ENCODE assay signal across 13 mouse cellular contexts in the genomic region with DNA sequence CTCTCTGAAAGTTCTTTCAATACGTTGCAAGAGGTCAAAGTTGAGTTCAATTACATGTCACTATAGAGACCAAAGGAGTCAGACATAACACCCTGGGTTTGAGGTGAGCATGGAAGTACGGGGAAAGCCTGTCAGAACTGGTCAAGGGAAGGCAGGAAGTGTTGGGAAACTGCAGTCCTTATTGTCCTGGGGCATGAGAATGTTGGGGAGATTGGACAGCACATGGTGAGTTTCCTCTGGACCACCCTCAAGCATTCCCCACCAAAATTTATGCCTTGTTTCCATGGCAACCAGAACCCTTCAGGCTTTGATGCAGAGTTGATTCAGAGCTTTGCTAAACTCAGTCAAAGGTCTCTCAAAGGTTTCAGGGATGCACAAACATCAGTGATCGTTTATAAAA.
DNase-seq lines count a peak whose midpoint lies in the region; ATAC-seq and TF ChIP-seq lines count a peak whose summit lies in the region.
"Had no signal": no experiment of that assay in that cellular context is flagged by ENCODE, and none has a peak within 500 bp of the region (broad histone marks: within the 10 kb centered on the region; RNA-seq: fewer than 3 reads in every experiment).

No protein-coding gene starts in this region.

- no peak overlapping the region for H3K27ac ChIP-seq in hindbrain, embryonic 10.5 days
- H3K27ac ChIP-seq in hindbrain, embryonic 13.5 days, result no peak overlapping the region
- no peak overlapping the region for H3K27ac ChIP-seq in hindbrain, embryonic 12.5 days
- no peak overlapping the region for H3K27ac ChIP-seq in midbrain, postnatal 0 days (ENCODE audit: low read depth, low read length)
- H3K27ac ChIP-seq in kidney, embryonic 16.5 days (ENCODE audit: low read length), result no peak overlapping the region

- H3K9me3 ChIP-seq in hindbrain, embryonic 10.5 days, result no peaks in the 10 kb centered on the region
- no peaks in the 10 kb centered on the region for H3K9me3 ChIP-seq in hindbrain, embryonic 13.5 days
- H3K9me3 ChIP-seq in hindbrain, embryonic 12.5 days (replicated peaks), result no peaks in the 10 kb centered on the region
- H3K9me3 ChIP-seq in midbrain, postnatal 0 days (ENCODE audit: low read length), result no peaks in the 10 kb centered on the region
- H3K9me3 ChIP-seq in kidney, embryonic 16.5 days (ENCODE audit: low read length), result no peaks in the 10 kb centered on the region

- no peak overlapping the region for H3K4me3 ChIP-seq in hindbrain, embryonic 10.5 days
- H3K4me3 ChIP-seq in hindbrain, embryonic 13.5 days, result no peak overlapping the region
- no peak overlapping the region for H3K4me3 ChIP-seq in hindbrain, embryonic 12.5 days
- H3K4me3 ChIP-seq in midbrain, postnatal 0 days (ENCODE audit: low read depth, low read length), result no peak overlapping the region
- H3K4me3 ChIP-seq in kidney, embryonic 16.5 days (ENCODE audit: low read length), result no peak overlapping the region
- H3K4me3 ChIP-seq: myocyte had no signal

- no peaks in the 10 kb centered on the region for H3K27me3 ChIP-seq in hindbrain, embryonic 10.5 days (ENCODE audit: insufficient read depth, poor library complexity, severe bottlenecking)
- H3K27me3 ChIP-seq in hindbrain, embryonic 13.5 days, result no peaks in the 10 kb centered on the region
- H3K27me3 ChIP-seq in hindbrain, embryonic 12.5 days, result no peaks in the 10 kb centered on the region
- H3K27me3 ChIP-seq in midbrain, postnatal 0 days (ENCODE audit: insufficient read depth, low read length), result no peaks in the 10 kb centered on the region
- no peaks in the 10 kb centered on the region for H3K27me3 ChIP-seq in kidney, embryonic 16.5 days (ENCODE audit: insufficient read depth, low read length)

- ATAC-seq in hindbrain, embryonic 13.5 days (ENCODE audit: low FRiP score), result no peak
- ATAC-seq in hindbrain, embryonic 12.5 days (ENCODE audit: low FRiP score), result 0 out of 2 replicates have a peak, but pooled peaks have one; percentile 46
- peak; percentile 38; the same call in 1 of the 2 replicates for ATAC-seq in midbrain, postnatal 0 days (ENCODE audit: low FRiP score)
- no peak for ATAC-seq in kidney, embryonic 16.5 days (ENCODE audit: low FRiP score, low TSS enrichment)

- no peak for TF ChIP-seq CTCF in midbrain, postnatal 0 days (IDR thresholded peaks at IDR 0.05)

- 22% methylated on average over 3 of the region's 3 CpGs for WGBS in hindbrain, embryonic 10.5 days
- 11% methylated on average over 3 of the region's 3 CpGs for WGBS in hindbrain, embryonic 13.5 days
- 14% methylated on average over 3 of the region's 3 CpGs for whole genome bisulfite sequencing in hindbrain, embryonic 12.5 days
- WGBS in midbrain, postnatal 0 days, result 8% methylated on average over 3 of the region's 3 CpGs
- 29% methylated on average over 3 of the region's 3 CpGs for WGBS in kidney, embryonic 16.5 days

- peak; percentile 27 for DNase-seq in hindbrain, embryonic 10.5 days (ENCODE audit: low spot score)
- DNase-seq in embryo, embryonic 10.5 days (ENCODE audit: low spot score), result peak; percentile 80
- no peak for DNase-seq in midbrain, postnatal 0 days (ENCODE audit: low spot score)
- no peak for DNase-seq in gastrocnemius, adult 18-20 months (ENCODE audit: low spot score)
- no peak for DNase-seq in left cerebral cortex, postnatal 10 days (ENCODE audit: extremely low spot score in 1 of 2, low spot score in 2 of 2)
- DNase-seq: cerebellum, postnatal 14 days; kidney, postnatal 4 days; layer of hippocampus, postnatal 36 days; lung, postnatal 4 days had no signal

- intact Hi-C loops in left cerebral cortex, postnatal 10 days (cut with DNase I), result no loop called here

- H3K9ac ChIP-seq in hindbrain, embryonic 13.5 days, result no peak overlapping the region
- no peak overlapping the region for H3K9ac ChIP-seq in hindbrain, embryonic 12.5 days
- H3K9ac ChIP-seq in midbrain, postnatal 0 days (replicated peaks; ENCODE audit: low read length, poor library complexity, severe bottlenecking), result no peak overlapping the region
- no peak overlapping the region for H3K9ac ChIP-seq in kidney, embryonic 16.5 days (replicated peaks; ENCODE audit: low read length)

- no peaks in the 10 kb centered on the region for H3K36me3 ChIP-seq in hindbrain, embryonic 10.5 days
- no peaks in the 10 kb centered on the region for H3K36me3 ChIP-seq in hindbrain, embryonic 13.5 days
- no peaks in the 10 kb centered on the region for H3K36me3 ChIP-seq in hindbrain, embryonic 12.5 days
- no peaks in the 10 kb centered on the region for H3K36me3 ChIP-seq in midbrain, postnatal 0 days (ENCODE audit: insufficient read depth, low read length)
- no peaks in the 10 kb centered on the region for H3K36me3 ChIP-seq in kidney, embryonic 16.5 days (ENCODE audit: insufficient read depth, low read length)

- H3K4me2 ChIP-seq in hindbrain, embryonic 13.5 days, result no peak overlapping the region
- no peak overlapping the region for H3K4me2 ChIP-seq in hindbrain, embryonic 12.5 days (replicated peaks)
- H3K4me2 ChIP-seq in midbrain, postnatal 0 days (ENCODE audit: low read depth, low read length, poor library complexity, severe bottlenecking), result no peak overlapping the region
- H3K4me2 ChIP-seq in kidney, embryonic 16.5 days (replicated peaks; ENCODE audit: low read depth, low read length), result no peak overlapping the region

- H3K4me1 ChIP-seq in hindbrain, embryonic 10.5 days (replicated peaks), result peaks cover 17% of the 10 kb centered on the region
- peaks cover 17% of the 10 kb centered on the region for H3K4me1 ChIP-seq in hindbrain, embryonic 13.5 days (replicated peaks)
- peaks cover 11% of the 10 kb centered on the region for H3K4me1 ChIP-seq in hindbrain, embryonic 12.5 days
- no peaks in the 10 kb centered on the region for H3K4me1 ChIP-seq in midbrain, postnatal 0 days (ENCODE audit: insufficient read depth, low read length)
- no peaks in the 10 kb centered on the region for H3K4me1 ChIP-seq in kidney, embryonic 16.5 days (ENCODE audit: insufficient read depth, low read length)

Comparison
In these comparisons a context has a peak if more than half of its experiments do, and no peak if none do; other contexts are left out.
1. ATAC-seq: peak in hindbrain, embryonic 12.5 days (single experiment) and midbrain, postnatal 0 days (single experiment); none in hindbrain, embryonic 13.5 days (single experiment) and kidney, embryonic 16.5 days (single experiment).
2. DNase-seq: peak in hindbrain, embryonic 10.5 days (single experiment) and embryo, embryonic 10.5 days (single experiment); none in midbrain, postnatal 0 days (single experiment), gastrocnemius, adult 18-20 months (single experiment) and left cerebral cortex, postnatal 10 days (0 of 2).